Mouse (Mus musculus): ENCODE measurements around the gene Vamp4.
A peak's percentile ranks its signal among the peaks of the same experiment; 100 is the strongest.

Gene Vamp4

DNA sequence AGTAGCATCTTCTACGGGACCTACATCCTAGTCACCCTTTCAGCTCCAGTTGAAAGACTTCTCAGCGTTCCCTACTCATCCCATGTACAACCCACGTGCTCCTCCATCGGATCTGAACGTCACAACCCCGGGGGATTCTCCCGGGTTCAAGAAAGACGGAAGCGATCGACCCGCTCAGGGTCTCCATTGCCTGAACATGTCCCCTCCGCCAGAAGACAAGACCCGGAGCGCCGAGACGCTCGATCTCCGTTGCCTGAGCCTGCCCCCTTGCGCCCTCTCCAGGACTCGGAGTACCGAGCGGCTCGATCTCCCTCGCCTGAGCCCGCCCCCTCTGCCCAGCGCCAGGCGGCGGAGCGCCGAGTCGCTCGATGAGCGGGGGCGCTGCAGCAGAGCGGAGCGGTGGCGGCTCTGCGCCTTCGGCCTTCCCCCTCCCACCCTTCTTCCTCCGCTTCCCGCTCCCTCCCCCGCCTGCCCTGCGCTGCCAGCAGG is at the start of gene Vamp4:
Vamp4 (plus strand) TSS at position 256 of the 489 bp plus-strand sequence.
- peak; percentile 95 for ATAC-seq (ENCODE audit: insufficient number of reproducible peaks, low FRiP score, low TSS enrichment)

- ATAC-seq (ENCODE audit: insufficient number of reproducible peaks, low FRiP score, low TSS enrichment), result no peak
Measured at GRCm38 (mm10) chr1:162529651-162530050, 40.7 kb upstream of the Vamp4 start.

DNA sequence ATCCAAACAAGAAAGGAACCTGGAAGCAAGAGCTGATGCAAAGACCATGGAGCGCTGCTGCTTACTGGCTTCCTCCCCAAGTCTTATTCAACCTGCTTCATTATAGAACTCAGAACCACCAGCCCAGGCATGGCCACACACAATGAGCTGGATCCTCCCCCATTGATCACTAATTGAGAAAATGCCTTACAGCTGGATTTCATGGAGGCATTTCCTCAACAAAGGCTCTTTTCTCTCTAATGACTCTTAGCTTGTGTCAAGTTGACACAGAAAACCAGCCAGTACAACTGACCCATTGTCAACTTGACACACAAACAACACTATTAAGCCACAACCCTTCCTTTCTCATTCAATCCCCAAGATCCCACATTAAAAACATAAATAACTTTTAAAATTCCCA is 39.6 kb upstream of the Vamp4 start:
- ATAC-seq (ENCODE audit: insufficient number of reproducible peaks, low FRiP score, low TSS enrichment), result no peak

- no peak for ATAC-seq (ENCODE audit: insufficient number of reproducible peaks, low FRiP score, low TSS enrichment)
Measured at GRCm38 (mm10) chr1:162531584-162531983, 38.7 kb upstream of the Vamp4 start.

- ATAC-seq (ENCODE audit: insufficient number of reproducible peaks, low FRiP score, low TSS enrichment), result no peak
Measured at GRCm38 (mm10) chr1:162532330-162532729, 38.0 kb upstream of the Vamp4 start.

DNA sequence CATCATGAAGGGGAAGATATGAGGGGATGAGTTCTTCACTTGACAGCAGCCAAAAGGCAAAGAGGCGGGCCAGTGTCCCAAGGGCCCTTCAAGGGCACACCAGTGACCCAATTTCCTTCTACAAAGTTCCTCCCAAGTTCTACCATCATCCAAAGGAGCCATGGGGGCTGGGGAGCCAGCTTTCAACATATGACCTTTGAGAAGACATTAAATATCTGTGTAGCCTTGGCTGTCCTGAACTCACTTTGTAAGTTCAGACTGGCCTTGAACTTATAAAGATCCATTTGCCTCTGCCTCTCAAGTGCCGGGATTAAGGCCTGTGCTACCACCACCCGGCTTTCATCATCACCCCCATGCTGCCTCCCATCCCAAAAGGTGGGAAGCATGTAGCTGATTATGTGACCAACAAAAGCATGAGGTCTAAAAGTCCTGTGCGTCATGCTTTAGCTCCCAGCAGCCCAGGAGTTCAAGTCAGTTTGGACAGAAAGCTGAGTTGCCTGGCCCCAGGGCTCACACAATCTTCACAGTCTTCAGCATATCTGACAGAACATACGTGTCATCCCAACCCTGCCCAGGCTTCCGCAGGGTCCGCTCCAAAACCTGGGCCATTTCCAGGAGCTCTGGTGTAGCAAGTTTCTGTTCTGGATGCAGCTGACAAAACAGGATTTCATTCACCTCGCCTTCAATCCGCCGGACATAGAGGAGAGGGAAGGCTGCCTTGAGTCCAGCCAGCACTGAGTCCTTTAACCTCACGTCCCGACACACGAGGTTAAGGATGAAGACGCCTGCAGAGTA is 36.4 kb upstream of the Vamp4 start:
- no peak for ATAC-seq (ENCODE audit: insufficient number of reproducible peaks, low FRiP score, low TSS enrichment)

DNA sequence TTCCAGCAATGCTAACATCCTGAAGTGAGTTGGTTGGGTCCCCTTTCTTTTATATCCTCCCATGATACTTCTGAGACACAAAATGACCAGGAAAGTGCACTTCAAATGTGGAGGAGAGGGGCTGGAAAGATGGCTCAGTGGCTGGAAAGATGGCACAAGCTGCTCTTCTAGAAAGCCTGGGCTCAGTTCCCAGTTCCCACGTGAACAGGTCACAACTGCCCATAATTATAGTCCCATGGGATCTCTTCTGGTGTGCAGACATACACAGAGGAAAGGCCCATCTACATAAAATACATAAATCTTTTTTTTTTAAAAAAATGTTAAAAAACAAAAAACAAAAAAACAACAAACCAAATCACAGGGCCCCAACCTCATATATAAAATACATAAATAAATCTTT is 27.1 kb upstream of the Vamp4 start:
- ATAC-seq (ENCODE audit: insufficient number of reproducible peaks, low FRiP score, low TSS enrichment), result no peak

DNA sequence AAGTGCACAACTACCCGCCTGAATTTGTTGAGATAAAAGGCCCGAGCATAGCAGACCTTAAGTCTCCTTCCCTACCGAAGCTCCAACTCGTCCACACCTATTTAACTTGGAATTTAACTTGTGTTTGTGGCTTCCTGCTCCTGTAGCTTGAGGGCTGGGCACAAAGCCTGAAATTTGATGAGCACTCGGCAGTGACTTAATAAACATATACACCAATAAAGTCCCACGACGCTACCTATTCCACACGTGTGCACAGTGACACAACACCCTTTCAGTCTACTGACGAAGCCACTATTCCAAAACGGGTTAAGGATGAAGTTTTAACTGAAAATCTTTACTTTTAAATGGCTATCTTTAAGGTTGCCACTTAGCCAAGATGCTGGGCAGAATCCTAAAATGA is 22.7 kb upstream of the Vamp4 start:
- ATAC-seq (ENCODE audit: insufficient number of reproducible peaks, low FRiP score, low TSS enrichment), result no peak

- ATAC-seq (ENCODE audit: insufficient number of reproducible peaks, low FRiP score, low TSS enrichment), result peak; percentile 99
Measured at GRCm38 (mm10) chr1:162548016-162548916, 22.0 kb upstream of the Vamp4 start, which contains the start of gene Mettl13. TSS of gene Mettl13 (minus strand) at chr1:162548551.

DNA sequence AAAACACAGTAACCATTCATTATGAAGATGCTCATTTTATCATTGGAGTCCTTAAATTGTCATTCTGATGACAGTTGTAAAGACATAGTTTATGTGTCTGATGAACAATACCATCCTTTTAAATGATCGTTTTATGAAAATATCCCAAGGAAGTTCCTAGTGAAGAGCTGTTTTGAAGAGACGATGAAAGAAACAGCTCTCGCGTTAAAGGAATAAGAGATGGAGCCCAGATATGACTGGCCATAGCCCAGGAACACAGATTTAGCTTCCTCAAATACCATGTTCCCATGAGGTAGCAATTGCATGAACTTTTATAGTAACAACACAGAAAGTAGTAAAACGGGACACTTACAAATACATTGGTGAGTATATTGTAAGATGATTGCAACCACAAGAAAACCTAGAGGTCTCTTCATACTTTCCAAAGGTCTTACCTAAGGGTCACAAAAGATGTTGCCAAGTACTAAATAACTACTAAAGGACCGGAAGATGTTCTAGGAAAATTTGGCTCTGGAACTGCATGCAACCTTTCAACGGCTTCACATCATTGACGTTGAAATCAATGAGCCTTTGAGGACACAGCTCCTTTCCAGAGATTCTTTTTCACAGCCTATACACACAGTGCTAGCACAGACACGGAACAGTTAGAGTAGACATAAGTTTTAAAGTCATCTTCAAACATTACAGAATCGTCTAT is 21.2 kb upstream of the Vamp4 start:
- ATAC-seq (ENCODE audit: insufficient number of reproducible peaks, low FRiP score, low TSS enrichment), result no peak

DNA sequence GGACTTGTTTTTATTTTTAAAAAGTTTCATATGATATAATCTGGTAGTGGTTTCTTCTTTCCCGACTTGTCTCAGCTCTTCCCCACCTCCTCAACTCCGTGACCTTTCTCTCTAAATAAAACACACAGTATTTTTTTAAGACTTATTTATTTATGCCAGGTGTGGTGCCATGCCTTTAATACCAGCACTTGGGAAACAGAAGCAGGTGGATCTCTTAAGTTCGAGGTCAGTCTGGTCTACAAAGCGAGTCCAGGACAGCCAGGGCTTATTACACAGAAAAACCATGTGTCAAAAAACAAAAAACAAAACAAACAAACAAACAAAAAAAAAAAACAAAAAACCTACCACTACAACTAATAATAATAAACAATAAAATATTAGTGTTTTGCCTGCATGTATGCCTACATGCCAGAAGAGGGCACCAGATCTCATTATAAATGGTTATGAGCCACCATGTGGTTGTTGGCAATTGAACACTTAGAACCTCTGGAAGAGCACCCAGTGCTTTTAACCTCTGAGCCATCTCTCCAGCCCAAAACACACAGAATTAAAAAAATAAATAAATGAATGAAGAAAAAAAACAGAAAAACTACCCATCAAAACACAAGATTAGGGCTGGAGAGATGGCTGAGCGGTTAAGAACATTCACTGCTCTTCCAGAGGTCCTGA is 20.6 kb upstream of the Vamp4 start:
- no peak for ATAC-seq (ENCODE audit: insufficient number of reproducible peaks, low FRiP score, low TSS enrichment)

GRCm38 (mm10) chr1:162552956-162553355 is 17.4 kb upstream of the Vamp4 start:
- no peak for ATAC-seq (ENCODE audit: insufficient number of reproducible peaks, low FRiP score, low TSS enrichment)

GRCm38 (mm10) chr1:162554193-162554592 is 16.1 kb upstream of the Vamp4 start:
- ATAC-seq (ENCODE audit: insufficient number of reproducible peaks, low FRiP score, low TSS enrichment), result no peak

- no peak for ATAC-seq (ENCODE audit: insufficient number of reproducible peaks, low FRiP score, low TSS enrichment)
Measured at GRCm38 (mm10) chr1:162563236-162563635, 7.1 kb upstream of the Vamp4 start.

GRCm38 (mm10) chr1:162564992-162565391 is 5.3 kb upstream of the Vamp4 start:
- ATAC-seq (ENCODE audit: insufficient number of reproducible peaks, low FRiP score, low TSS enrichment), result no peak

DNA sequence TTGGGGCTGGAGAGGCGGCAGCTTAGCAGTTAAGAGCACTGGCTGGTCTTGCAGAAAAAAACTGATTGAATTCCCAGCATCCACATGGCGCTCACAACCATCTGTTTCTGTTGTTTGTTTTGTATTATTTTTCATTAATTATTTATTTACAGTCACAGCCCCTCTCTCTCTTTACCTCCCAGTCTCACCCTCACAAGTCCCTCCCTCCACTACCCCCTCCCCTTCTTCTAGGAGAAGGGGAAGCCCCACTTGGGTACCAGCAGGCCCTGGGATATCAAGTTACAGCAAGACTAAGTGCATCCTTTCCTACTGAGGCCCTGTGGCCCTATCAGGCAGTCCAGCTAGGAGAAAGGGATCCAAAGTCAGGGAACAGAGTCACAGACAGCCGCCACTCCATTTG is 3.0 kb upstream of the Vamp4 start:
- no peak for ATAC-seq (ENCODE audit: insufficient number of reproducible peaks, low FRiP score, low TSS enrichment)

DNA sequence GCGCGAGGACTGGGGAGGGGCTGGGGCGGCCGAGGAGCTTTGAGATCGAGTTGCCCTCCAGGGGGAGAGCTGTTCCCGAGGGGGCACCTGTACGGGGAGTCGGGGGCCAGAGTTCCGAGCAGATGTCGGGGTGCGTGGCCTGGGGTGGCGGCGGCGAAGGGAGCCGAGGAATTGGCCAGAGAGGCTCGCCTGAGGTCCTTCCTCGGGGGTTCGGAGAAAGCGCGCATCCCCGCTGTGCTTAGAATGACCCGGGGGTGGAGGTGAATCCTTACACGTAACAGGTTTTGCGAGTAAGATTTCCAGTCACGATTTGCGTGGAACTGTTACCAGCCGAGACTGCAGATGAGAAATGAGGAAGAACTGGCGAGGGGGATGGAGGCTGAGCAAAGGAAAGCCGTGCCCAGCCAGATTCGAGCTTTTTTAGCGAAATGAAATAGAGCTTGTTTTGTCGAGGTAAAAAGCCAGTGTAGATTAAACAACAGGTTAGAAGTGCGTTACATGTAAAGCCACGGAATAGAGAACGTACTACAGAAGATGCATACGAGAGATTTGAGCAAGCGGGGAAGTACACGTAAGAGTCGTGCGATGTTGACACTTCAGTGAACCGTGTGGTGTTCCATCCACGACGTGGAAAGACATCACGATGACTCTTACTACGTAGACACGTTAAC is 751 bp downstream of the Vamp4 start:
- peak; percentile 15; the same call in 1 of the 2 replicates for ATAC-seq (ENCODE audit: insufficient number of reproducible peaks, low FRiP score, low TSS enrichment)

GRCm38 (mm10) chr1:162575098-162575497 is 4.8 kb downstream of the Vamp4 start:
- no peak for ATAC-seq (ENCODE audit: insufficient number of reproducible peaks, low FRiP score, low TSS enrichment)

DNA sequence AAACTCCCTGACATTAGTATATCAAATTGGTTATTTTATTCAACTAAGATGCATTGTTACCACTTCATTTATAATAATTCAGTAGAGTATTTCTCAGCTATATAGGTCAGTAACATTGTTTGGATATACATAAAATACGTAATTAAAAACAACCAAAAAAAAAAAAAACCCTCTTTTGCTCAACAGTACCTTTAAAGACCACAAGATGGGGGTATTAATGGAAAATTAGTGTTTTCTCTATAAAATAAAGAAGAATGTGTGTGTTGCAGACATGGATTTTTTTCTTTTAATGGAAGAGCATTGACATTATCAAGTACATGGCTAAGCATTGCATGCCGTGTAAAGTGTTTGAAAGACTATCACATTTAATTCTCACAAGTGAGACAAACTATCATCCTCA is 12.6 kb downstream of the Vamp4 start:
- ATAC-seq (ENCODE audit: insufficient number of reproducible peaks, low FRiP score, low TSS enrichment), result no peak

All from cerebellum, adult (tissue).